Mouse (Mus musculus) heart, adult 2 months (tissue): ENCODE results near the gene Cd99l2.

Source experiments
- CTCF ChIP-seq: fragments of 200-600 bp; IDR thresholded peaks from 2 replicates; pipeline ENCODE4 v1.8.1; 2022; ENCODE audit warnings: antibody characterized with exemption, mild to moderate bottlenecking, moderate library complexity
- POLR2A ChIP-seq: fragments of 200-500 bp; IDR thresholded peaks from 2 replicates; pipeline ENCODE4 v1.6.1; 2011; ENCODE audit warnings: mild to moderate bottlenecking, low read depth, low read length, control low read depth; ENCODE audit not compliant: insufficient read depth

- no peak for TF ChIP-seq POLR2A
- no peak for TF ChIP-seq CTCF
These were observed 31.7 kb upstream of the Cd99l2 start for GRCm38 (mm10) chrX:71524310-71524709.
